Mouse (Mus musculus) urinary bladder, postnatal 4 days (tissue): ENCODE data around the gene Nup35.
A peak's percentile ranks its signal among the peaks of the same experiment; 100 is the strongest.

Source experiments
- DNase-seq, 2 experiments: peaks; one replicate each; pipeline ENCODE4 v3.0.0; 2021 to 2022; ENCODE audit warnings: low spot score in 2 of 2

Nup35 gene

GRCm38 (mm10) chr2:80616854-80617737, at the start of gene Nup35, which contains the start of gene Dusp19:
Gene Nup35, plus strand, starts transcription at chr2:80617236.
Gene Dusp19, plus strand, starts transcription at chr2:80617045.
- DNase-seq, result peak; percentile 89 to 93

- DNase-seq, result no peak
These were observed 49.6 kb upstream of the Nup35 start for GRCm38 (mm10) chr2:80567411-80567810.

- no peak for DNase-seq
These were observed 46.4 kb upstream of the Nup35 start for GRCm38 (mm10) chr2:80570656-80571055.

GRCm38 (mm10) chr2:80577286-80577685, 39.8 kb upstream of the Nup35 start:
- no peak for DNase-seq

GRCm38 (mm10) chr2:80579253-80579891, 37.7 kb upstream of the Nup35 start:
- no peak for DNase-seq

- peak; percentile 20 to 60 for DNase-seq
These were observed 36.6 kb upstream of the Nup35 start for GRCm38 (mm10) chr2:80580311-80580961.

- DNase-seq, result peak; percentile 87 to 88
These were observed 35.9 kb upstream of the Nup35 start, which contains the start of gene Nckap1 for GRCm38 (mm10) chr2:80581043-80581711. Gene Nckap1, minus strand, starts transcription at chr2:80581380.

- no peak for DNase-seq
These were observed 34.7 kb upstream of the Nup35 start for GRCm38 (mm10) chr2:80582356-80582755.

GRCm38 (mm10) chr2:80594215-80594918, 22.7 kb upstream of the Nup35 start:
- no peak for DNase-seq

GRCm38 (mm10) chr2:80596960-80597359, 20.1 kb upstream of the Nup35 start:
- DNase-seq, result no peak

- no peak for DNase-seq
These were observed 17.2 kb upstream of the Nup35 start for GRCm38 (mm10) chr2:80599850-80600249.

- no peak for DNase-seq
These were observed 16.4 kb upstream of the Nup35 start for GRCm38 (mm10) chr2:80600611-80601010.

GRCm38 (mm10) chr2:80602756-80603155, 14.3 kb upstream of the Nup35 start:
- no peak for DNase-seq

- no peak for DNase-seq
These were observed 13.1 kb upstream of the Nup35 start for GRCm38 (mm10) chr2:80603771-80604426.

GRCm38 (mm10) chr2:80612286-80612685, 4.8 kb upstream of the Nup35 start:
- DNase-seq, result no peak

GRCm38 (mm10) chr2:80612796-80613195, 4.2 kb upstream of the Nup35 start:
- DNase-seq, result no peak

- DNase-seq, result no peak
These were observed 2.0 kb downstream of the Nup35 start for GRCm38 (mm10) chr2:80618991-80619390.

GRCm38 (mm10) chr2:80621921-80622320, 4.9 kb downstream of the Nup35 start:
- DNase-seq, result no peak

- no peak for DNase-seq
These were observed 7.5 kb downstream of the Nup35 start for GRCm38 (mm10) chr2:80624523-80624922.

- DNase-seq, result no peak
These were observed 15.4 kb downstream of the Nup35 start for GRCm38 (mm10) chr2:80632336-80633026.
